Mouse (Mus musculus): ENCODE measurements at regions not wholly inside any gene's neighbourhood (a gene's known extent, or its start where the extent isn't known, plus 50 kb on each side); places are given as distances from the start of the nearest gene placed in this dataset.

DNA sequence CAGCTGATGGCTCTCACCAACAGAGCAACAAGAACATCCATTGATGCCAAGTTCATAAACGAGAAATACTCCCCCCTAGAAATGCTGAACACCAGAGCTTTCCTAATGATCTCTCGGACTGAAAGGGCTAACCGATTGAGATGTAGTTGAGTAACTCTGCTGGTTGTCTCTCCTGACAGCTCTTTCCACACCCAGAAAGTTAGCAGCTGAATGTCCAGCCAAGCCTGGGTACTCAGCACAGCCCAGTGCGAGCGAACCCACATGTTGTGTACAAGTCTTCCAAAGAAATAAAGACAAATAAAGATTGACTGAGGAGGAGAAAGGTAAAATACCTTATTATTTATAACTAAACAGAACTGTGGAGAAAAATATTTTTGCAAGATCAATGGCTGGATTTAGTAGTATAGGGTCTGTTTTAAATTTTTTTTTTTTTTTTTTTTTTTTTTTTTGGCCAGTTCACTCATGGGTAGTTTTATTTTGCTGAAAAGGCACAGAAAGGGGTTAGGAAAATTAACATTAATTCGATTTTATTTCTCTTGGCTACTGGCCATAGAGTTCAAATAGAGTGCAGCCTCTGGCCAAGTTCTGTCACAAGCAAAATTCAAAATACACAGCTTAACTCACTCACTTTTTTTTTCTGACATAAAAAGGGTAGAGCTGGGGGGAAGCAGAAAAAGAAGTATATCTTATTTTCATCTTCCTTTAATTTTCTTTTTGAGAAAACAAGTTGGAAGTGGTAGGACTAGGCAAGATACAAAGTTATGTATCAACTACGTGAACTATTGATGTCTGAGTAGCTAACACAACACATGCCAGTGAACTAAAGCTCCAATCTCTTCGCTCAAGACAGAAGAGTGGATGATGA lies 261.2 kb upstream of the Npvf start:
- TF ChIP-seq EP300 (IDR thresholded peaks at IDR 0.05) (no peak), CTCF (IDR thresholded peaks at IDR 0.05) (no peak)

Data from lung, postnatal 0 days (tissue).